Mouse (Mus musculus): ENCODE data around the gene Cbl. TPM values are rescaled to one million over a fixed set of nuclear protein-coding genes. Genes with fewer than 3 reads are reported as not detected.
A peak's percentile ranks its signal among the peaks of the same experiment; 100 is the strongest.

The Cbl gene
- polyA plus RNA-seq, 1 experiment: 3.9 TPM

DNA sequence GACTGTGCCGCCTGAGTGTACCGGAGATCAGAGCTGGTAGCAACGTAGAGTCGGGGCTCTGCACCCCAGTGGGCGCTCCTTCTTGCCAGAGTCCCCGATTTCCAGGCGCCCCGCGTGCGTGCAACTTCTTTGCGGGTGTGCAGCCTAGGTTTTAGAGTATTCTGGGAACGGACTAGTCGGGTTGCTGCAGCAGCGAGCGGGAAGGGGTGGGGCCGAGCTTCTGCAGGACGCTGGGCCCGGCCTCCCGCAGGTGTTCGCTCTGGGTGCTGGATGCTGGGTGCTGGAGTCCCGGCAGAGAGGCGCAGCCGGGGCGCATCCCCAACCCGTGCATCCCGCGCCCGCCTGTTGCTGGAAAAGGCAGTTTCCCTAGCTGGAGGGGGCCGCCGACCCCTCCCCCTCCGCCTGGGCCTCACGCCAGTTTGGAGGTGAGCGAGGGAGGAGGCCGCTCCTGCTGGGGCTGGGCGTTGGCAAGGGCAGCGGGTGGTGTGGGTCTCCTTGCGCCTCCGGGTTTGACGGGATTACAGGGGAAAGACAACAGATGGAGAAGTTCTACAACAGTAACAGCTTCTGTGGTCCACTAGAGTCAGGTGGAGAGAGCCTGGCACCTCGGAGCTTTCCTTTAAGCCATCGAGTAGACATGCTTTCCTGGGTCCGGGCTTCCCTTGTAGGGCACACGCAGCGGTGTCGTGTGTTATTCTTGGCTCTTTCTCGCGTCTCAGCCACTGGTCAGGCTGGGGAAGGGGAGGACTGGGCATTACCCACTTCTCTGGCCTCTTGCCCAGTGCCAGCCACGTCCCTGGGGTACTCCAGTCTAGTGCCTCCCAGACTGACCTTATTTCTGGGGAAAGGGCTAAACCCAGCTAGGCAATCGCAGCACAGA, 98.8 kb downstream of the Cbl start:
- Histone ChIP-seq H3K27me3 (replicated peaks) (peaks cover 82% of the 10 kb centered on the region), H3K4me1 (peaks cover 76% of the 10 kb centered on the region), H3K4me3 (replicated peaks) (peak overlapping the region; percentile 88)

DNA sequence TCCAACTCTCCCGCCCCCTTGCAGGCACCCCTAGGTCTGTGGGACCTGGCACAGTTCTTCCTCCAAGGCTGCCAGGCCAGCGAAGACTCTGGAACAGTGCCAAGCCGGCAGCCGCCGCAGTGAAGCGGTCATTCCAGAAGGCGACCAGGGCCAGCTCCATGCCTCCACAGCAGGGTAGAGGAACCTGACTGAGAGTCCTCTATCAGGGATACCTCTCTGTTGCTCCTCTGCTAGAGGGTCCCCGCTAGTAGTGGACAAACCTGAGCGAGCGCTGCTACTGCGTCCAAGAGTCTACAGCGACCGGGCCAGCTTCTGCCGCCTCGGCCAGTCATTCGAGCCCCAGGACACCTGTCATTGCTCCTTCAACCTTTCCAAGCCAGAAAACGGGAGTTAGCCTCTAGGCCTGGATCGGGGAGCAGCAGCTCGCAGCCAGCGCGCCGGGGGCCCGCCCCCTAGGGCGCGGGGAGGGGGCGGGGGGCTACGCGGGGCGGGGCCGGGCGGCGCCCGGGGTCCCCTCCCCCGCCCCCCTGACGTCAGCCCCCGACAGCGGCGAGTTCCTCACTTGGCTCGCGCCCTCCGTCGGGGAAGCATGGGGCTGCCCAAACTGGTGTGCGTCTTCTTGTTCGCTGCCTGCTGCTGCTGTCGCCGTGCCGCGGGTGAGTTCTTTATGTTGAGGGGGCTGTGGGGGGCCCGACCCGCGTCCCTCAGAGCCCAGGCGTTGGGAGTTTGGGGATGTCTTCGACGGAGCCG, 99.6 kb downstream of the Cbl start, which contains the start of gene Mcam:
TSS of gene Mcam (plus strand) at position 369 of the 750 bp plus-strand sequence.
- Histone ChIP-seq H3K36me3 (replicated peaks; ENCODE audit: low read length) (peaks cover 1% of the 10 kb centered on the region), H3K9me3 (no peaks in the 10 kb centered on the region), H3K27me3 (replicated peaks) (peaks cover 87% of the 10 kb centered on the region), H3K4me3 (replicated peaks) (peak within 1 kb of the TSS; percentile 88), H3K4me1 (peaks cover 78% of the 10 kb centered on the region)
- TF ChIP-seq FLI1 (IDR thresholded peaks at IDR 0.05; ENCODE audit: low read length) (no peak), GATA1 (IDR thresholded peaks at IDR 0.05; ENCODE audit: borderline replicate concordance, low read length) (no peak)

More for the DNA sequence above, 98.8 kb downstream of the Cbl start:
- H3K36me3 ChIP-seq (replicated peaks; ENCODE audit: low read length): peaks cover 8% of the 10 kb centered on the region
- TF ChIP-seq FLI1 (IDR thresholded peaks at IDR 0.05; ENCODE audit: low read length): no peak
- no peak for TF ChIP-seq GATA1 (IDR thresholded peaks at IDR 0.05; ENCODE audit: borderline replicate concordance, low read length)
- no peaks in the 10 kb centered on the region for H3K9me3 ChIP-seq

DNA sequence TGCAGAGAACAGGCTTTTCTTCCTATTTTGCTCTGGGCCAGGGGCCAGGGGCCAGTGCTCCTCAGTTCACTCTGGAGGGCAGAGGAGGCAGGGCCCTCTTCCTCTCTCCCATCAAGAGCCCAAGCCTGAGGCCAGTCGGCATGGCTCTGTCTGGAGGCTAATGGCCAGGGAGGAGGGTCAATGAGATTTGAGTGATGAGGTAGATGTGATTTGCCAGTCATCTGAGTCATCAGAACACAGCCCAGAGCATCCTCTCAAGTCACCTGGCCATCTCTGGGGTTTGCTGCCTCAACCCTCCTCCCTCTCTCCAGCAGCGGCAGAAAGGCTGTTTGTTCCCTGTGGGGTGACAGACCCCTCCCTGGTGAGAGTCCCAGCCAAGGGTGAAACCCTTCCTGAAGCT, 100.6 kb downstream of the Cbl start:
- Histone ChIP-seq H3K36me3 (replicated peaks; ENCODE audit: low read length) (no peaks in the 10 kb centered on the region), H3K27me3 (replicated peaks) (peaks cover 94% of the 10 kb centered on the region), H3K4me3 (replicated peaks) (no peak overlapping the region), H3K9me3 (no peaks in the 10 kb centered on the region), H3K4me1 (peaks cover 76% of the 10 kb centered on the region)
- TF ChIP-seq FLI1 (IDR thresholded peaks at IDR 0.05; ENCODE audit: low read length): no peak
- no peak for TF ChIP-seq GATA1 (IDR thresholded peaks at IDR 0.05; ENCODE audit: borderline replicate concordance, low read length)

DNA sequence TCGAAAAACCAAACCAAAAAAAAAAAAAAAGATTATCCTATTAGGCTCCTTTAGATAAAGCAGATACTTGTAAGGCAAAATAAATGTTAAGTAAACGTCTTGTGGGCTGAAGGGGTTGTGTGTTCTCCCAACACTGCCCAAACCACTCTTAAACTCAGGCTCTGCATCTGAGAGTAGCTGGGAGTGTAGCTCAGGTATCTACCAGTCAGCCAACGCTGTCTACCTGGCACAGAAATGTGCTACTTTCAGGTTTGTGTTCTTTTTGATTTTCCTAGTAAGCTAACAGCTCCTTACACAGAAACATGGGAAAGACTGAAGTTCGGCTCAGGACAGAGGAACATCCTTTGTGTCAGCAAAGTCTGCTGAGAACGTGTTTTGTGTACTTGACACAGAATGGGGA, 101.6 kb downstream of the Cbl start:
- H3K27me3 ChIP-seq (replicated peaks): peaks cover 92% of the 10 kb centered on the region
- no peak overlapping the region for H3K4me3 ChIP-seq (replicated peaks)
- no peaks in the 10 kb centered on the region for H3K9me3 ChIP-seq
- TF ChIP-seq FLI1 (IDR thresholded peaks at IDR 0.05; ENCODE audit: low read length) (no peak), GATA1 (IDR thresholded peaks at IDR 0.05; ENCODE audit: borderline replicate concordance, low read length) (no peak)
- no peaks in the 10 kb centered on the region for H3K36me3 ChIP-seq (replicated peaks; ENCODE audit: low read length)
- H3K4me1 ChIP-seq: peaks cover 75% of the 10 kb centered on the region

DNA sequence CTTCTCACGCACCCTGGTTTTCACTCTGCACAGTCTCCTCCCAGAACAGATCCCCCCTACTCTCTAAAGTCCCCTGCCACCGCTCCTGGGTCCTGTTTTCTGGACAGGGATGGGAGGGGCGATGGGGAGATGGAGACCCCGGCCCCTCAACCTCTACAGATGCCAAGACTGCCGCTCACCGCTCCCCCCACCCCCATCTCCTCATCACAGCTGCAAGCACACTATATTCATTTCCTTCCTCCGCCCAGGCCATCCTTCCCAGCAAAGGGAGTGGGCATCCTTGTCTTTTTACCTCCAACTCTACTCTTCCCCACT, 102.6 kb downstream of the Cbl start:
- Histone ChIP-seq H3K27me3 (replicated peaks) (peaks cover 82% of the 10 kb centered on the region), H3K36me3 (replicated peaks; ENCODE audit: low read length) (no peaks in the 10 kb centered on the region)
- TF ChIP-seq GATA1 (IDR thresholded peaks at IDR 0.05; ENCODE audit: borderline replicate concordance, low read length): no peak
- no peak for TF ChIP-seq FLI1 (IDR thresholded peaks at IDR 0.05; ENCODE audit: low read length)

DNA sequence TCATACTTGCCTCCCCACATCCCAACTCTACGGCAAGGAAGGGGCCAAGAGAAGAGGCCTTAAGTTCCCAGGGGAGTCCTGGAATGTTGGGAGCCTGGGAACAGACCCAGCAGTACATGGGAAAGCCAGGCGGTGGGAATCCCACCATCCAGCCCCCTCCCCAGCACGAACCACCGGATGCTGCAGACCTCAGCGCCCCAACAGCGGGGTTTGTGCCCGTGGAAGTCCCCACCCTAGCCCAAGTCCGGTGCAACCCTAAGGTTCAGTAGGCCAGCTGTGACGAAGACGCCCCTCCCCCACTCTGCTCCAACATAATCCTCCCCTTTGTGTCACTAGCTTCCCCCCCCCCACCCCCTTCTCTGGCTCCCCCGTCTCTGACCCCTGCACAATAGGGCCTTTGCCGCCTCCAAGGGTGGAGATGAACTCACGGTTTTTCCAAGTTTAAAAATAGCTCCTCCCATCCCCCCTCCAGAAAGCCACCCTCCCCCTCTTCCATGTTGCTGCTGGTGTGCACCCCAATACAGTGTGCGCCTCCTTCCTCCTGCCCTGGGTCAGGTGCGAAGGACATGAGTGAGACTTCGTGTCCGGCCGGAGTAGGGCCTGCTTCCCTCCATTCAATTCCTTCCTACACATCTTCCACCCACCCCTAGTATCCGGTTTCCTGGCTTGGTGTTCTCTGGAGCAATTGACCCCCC, 103.1 kb downstream of the Cbl start:
- H3K36me3 ChIP-seq (replicated peaks; ENCODE audit: low read length): no peaks in the 10 kb centered on the region
- H3K9me3 ChIP-seq: no peaks in the 10 kb centered on the region
- peaks cover 77% of the 10 kb centered on the region for H3K27me3 ChIP-seq (replicated peaks)
- H3K4me1 ChIP-seq: peaks cover 76% of the 10 kb centered on the region
- no peak for TF ChIP-seq GATA1 (IDR thresholded peaks at IDR 0.05; ENCODE audit: borderline replicate concordance, low read length)
- TF ChIP-seq FLI1 (IDR thresholded peaks at IDR 0.05; ENCODE audit: low read length): no peak
- peak overlapping the region; percentile 86 for H3K4me3 ChIP-seq (replicated peaks)

More for the DNA sequence above, 102.6 kb downstream of the Cbl start:
- Histone ChIP-seq H3K9me3 (no peaks in the 10 kb centered on the region), H3K4me3 (replicated peaks) (no peak overlapping the region), H3K4me1 (peaks cover 76% of the 10 kb centered on the region)

DNA sequence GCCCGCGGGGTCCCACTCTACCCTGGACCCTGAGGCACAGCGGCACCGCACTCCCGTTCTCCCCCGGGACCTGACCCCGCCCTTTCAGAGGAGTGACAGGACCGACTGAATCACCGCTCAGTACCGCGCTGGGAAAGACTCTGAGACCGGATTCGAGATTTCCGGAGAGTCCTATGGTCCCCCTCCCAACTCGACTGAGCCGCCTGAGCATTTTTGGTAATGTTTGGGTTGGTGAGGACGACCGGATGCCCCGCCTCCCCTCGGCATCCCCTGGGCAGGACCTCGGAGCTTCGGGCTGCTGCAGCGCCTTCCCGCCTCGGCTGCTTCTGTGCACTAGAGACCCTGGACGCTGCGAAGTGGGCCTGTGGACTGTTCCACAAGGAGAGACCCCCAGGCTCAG, 103.8 kb downstream of the Cbl start:
- Histone ChIP-seq H3K27me3 (replicated peaks) (peaks cover 70% of the 10 kb centered on the region), H3K36me3 (replicated peaks; ENCODE audit: low read length) (no peaks in the 10 kb centered on the region), H3K4me3 (replicated peaks) (peak overlapping the region; percentile 86), H3K4me1 (peaks cover 73% of the 10 kb centered on the region), H3K9me3 (no peaks in the 10 kb centered on the region)
- TF ChIP-seq FLI1 (IDR thresholded peaks at IDR 0.05; ENCODE audit: low read length) (no peak), GATA1 (IDR thresholded peaks at IDR 0.05; ENCODE audit: borderline replicate concordance, low read length) (no peak)

DNA sequence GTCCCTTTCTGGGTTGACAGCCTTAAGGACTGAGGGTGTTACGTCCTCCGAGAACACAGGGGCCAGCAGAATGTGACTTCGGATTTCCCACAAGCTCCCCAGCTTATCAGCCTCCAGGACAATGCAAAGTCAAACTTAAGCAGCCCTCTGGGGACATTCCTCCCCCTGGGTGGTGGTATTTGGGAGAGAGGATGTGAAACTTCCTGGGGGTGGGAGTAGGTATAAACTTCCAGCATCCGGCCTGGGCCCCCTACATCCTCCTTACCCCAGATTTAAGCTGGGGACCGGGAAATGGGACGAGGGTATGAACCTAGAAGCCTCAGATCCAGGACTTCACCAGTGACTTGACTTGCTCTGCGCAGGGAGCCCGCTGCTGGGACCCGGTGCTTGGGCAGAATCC, 104.2 kb downstream of the Cbl start:
- Histone ChIP-seq H3K36me3 (replicated peaks; ENCODE audit: low read length) (no peaks in the 10 kb centered on the region), H3K9me3 (no peaks in the 10 kb centered on the region), H3K4me3 (replicated peaks) (peak overlapping the region; percentile 86), H3K27me3 (replicated peaks) (peaks cover 66% of the 10 kb centered on the region), H3K4me1 (peaks cover 69% of the 10 kb centered on the region)
- no peak for TF ChIP-seq GATA1 (IDR thresholded peaks at IDR 0.05; ENCODE audit: borderline replicate concordance, low read length)

DNA sequence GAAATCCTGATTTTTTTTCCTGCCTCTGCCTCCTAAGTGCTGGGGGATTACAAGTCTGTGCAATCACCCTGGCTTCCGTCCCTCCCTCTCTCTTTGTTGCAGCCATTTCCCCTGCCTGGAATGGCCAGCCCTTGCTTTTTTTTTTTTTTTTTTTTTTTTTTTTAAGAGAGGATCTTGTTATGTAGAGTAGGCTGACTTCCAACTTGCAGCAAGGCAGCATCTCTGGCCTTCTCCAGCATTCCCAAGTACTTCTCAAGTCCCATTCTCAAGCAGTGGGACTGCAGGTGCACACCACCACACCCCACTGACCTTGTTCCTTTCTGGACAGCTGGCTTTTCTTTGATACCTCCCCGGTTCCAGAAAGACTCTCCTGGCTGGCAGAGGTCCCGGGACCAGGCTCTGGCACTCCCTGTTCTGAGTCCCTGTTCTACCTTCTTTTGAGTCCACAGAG, 106.5 kb downstream of the Cbl start:
- no peaks in the 10 kb centered on the region for H3K9me3 ChIP-seq
- no peak for TF ChIP-seq GATA1 (IDR thresholded peaks at IDR 0.05; ENCODE audit: borderline replicate concordance, low read length)
- no peak for TF ChIP-seq FLI1 (IDR thresholded peaks at IDR 0.05; ENCODE audit: low read length)

More for the DNA sequence above, 106.5 kb downstream of the Cbl start:
- Histone ChIP-seq H3K36me3 (replicated peaks; ENCODE audit: low read length) (no peaks in the 10 kb centered on the region), H3K27me3 (replicated peaks) (peaks cover 44% of the 10 kb centered on the region), H3K4me3 (replicated peaks) (no peak overlapping the region), H3K4me1 (peaks cover 51% of the 10 kb centered on the region)

Data from megakaryocyte, embryonic 14.5 days (primary cell).